ENCODE assay signal across 10 mouse cellular contexts in genomic region chr6:31613590-31614319, GRCm38 (mm10). TPM values are rescaled to one million over a fixed set of nuclear protein-coding genes. Genes with fewer than 3 reads are reported as not detected.
DNase-seq lines count a peak whose midpoint lies in the region; ATAC-seq and TF ChIP-seq lines count a peak whose summit lies in the region.
"Had no signal": no experiment of that assay in that cellular context is flagged by ENCODE, and none has a peak within 500 bp of the region (broad histone marks: within the 10 kb centered on the region; RNA-seq: fewer than 3 reads in every experiment).

No protein-coding gene starts in this region.

- no peak overlapping the region for H3K9ac ChIP-seq in midbrain, postnatal 0 days (replicated peaks; ENCODE audit: low read length, poor library complexity, severe bottlenecking)
- peak overlapping the region; percentile 61; the same call in 1 of the 2 replicates for H3K9ac ChIP-seq in heart, embryonic 13.5 days
- H3K9ac ChIP-seq in liver, embryonic 15.5 days: peak overlapping the region; percentile 86
- H3K9ac ChIP-seq: hindbrain, embryonic 12.5 days had no signal

- H3K4me1 ChIP-seq in midbrain, embryonic 10.5 days: peaks cover 15% of the 10 kb centered on the region
- no peaks in the 10 kb centered on the region for H3K4me1 ChIP-seq in midbrain, postnatal 0 days (ENCODE audit: insufficient read depth, low read length)
- H3K4me1 ChIP-seq in heart, embryonic 13.5 days: peaks cover 60% of the 10 kb centered on the region
- peaks cover 90% of the 10 kb centered on the region for H3K4me1 ChIP-seq in liver, embryonic 15.5 days (replicated peaks)
- H3K4me1 ChIP-seq: hindbrain, embryonic 12.5 days had no signal

- ATAC-seq in midbrain, postnatal 0 days (ENCODE audit: low FRiP score): no peak
- ATAC-seq in heart, embryonic 13.5 days (ENCODE audit: extremely low read depth, insufficient number of reproducible peaks, low FRiP score, low TSS enrichment): no peak
- peak; percentile 78 for ATAC-seq in liver, embryonic 15.5 days (ENCODE audit: insufficient read depth)

- no peak overlapping the region for H3K4me2 ChIP-seq in midbrain, postnatal 0 days (ENCODE audit: low read depth, low read length, poor library complexity, severe bottlenecking)
- H3K4me2 ChIP-seq in heart, embryonic 13.5 days: peak overlapping the region; percentile 34
- H3K4me2 ChIP-seq in liver, embryonic 15.5 days: peak overlapping the region; percentile 87
- H3K4me2 ChIP-seq: hindbrain, embryonic 12.5 days had no signal

- no peaks in the 10 kb centered on the region for H3K27me3 ChIP-seq in midbrain, embryonic 10.5 days (ENCODE audit: low read depth, poor library complexity, severe bottlenecking)
- H3K27me3 ChIP-seq in midbrain, postnatal 0 days (ENCODE audit: insufficient read depth, low read length): no peaks in the 10 kb centered on the region
- no peaks in the 10 kb centered on the region for H3K27me3 ChIP-seq in heart, embryonic 13.5 days (replicated peaks)
- H3K27me3 ChIP-seq in liver, embryonic 15.5 days: no peaks in the 10 kb centered on the region
- H3K27me3 ChIP-seq: hindbrain, embryonic 12.5 days had no signal

- TF ChIP-seq CTCF in midbrain, postnatal 0 days (IDR thresholded peaks at IDR 0.05): no peak

- peak overlapping the region; percentile 69 for H3K27ac ChIP-seq in midbrain, embryonic 10.5 days (replicated peaks)
- no peak overlapping the region for H3K27ac ChIP-seq in midbrain, postnatal 0 days (ENCODE audit: low read depth, low read length)
- peak overlapping the region; percentile 76 for H3K27ac ChIP-seq in heart, embryonic 13.5 days (replicated peaks)
- peak overlapping the region; percentile 93 for H3K27ac ChIP-seq in liver, embryonic 15.5 days (replicated peaks)
- H3K27ac ChIP-seq: hindbrain, embryonic 12.5 days had no signal

- 75% methylated on average over 13 of the region's 13 CpGs for WGBS in midbrain, embryonic 10.5 days
- WGBS in midbrain, postnatal 0 days: 76% methylated on average over 13 of the region's 13 CpGs
- 31% methylated on average over 13 of the region's 13 CpGs for WGBS in heart, embryonic 13.5 days
- WGBS in liver, embryonic 15.5 days (ENCODE audit: insufficient replicate concordance): 8% methylated on average over 13 of the region's 13 CpGs

- DNase-seq in midbrain, embryonic 10.5 days (ENCODE audit: low spot score): no peak
- no peak for DNase-seq in midbrain, postnatal 0 days (ENCODE audit: low spot score)
- no peak for DNase-seq in thymus, postnatal 10 days (ENCODE audit: low spot score in 2 of 2)
- DNase-seq in thymus, postnatal 0 days (ENCODE audit: low spot score): no peak
- DNase-seq in left cerebral cortex, adult 18-20 months (ENCODE audit: low spot score in 2 of 2): no peak
- no peak for DNase-seq in right cerebral cortex, postnatal 10 days (ENCODE audit: low spot score in 2 of 2)
- DNase-seq: cerebellum, adult 9-10 months had no signal

- no peak overlapping the region for H3K4me3 ChIP-seq in midbrain, embryonic 10.5 days
- no peak overlapping the region for H3K4me3 ChIP-seq in midbrain, postnatal 0 days (ENCODE audit: low read depth, low read length)
- H3K4me3 ChIP-seq in heart, embryonic 13.5 days: peak overlapping the region; percentile 24
- H3K4me3 ChIP-seq in liver, embryonic 15.5 days (replicated peaks): peak overlapping the region; percentile 68
- H3K4me3 ChIP-seq: hindbrain, embryonic 12.5 days had no signal

- H3K9me3 ChIP-seq in midbrain, embryonic 10.5 days (replicated peaks): no peaks in the 10 kb centered on the region
- H3K9me3 ChIP-seq in midbrain, postnatal 0 days (ENCODE audit: low read length): no peaks in the 10 kb centered on the region
- no peaks in the 10 kb centered on the region for H3K9me3 ChIP-seq in heart, embryonic 13.5 days
- no peaks in the 10 kb centered on the region for H3K9me3 ChIP-seq in liver, embryonic 15.5 days (replicated peaks)
- H3K9me3 ChIP-seq: hindbrain, embryonic 12.5 days had no signal

- no peaks in the 10 kb centered on the region for H3K36me3 ChIP-seq in midbrain, embryonic 10.5 days
- H3K36me3 ChIP-seq in midbrain, postnatal 0 days (ENCODE audit: insufficient read depth, low read length): no peaks in the 10 kb centered on the region
- no peaks in the 10 kb centered on the region for H3K36me3 ChIP-seq in heart, embryonic 13.5 days
- no peaks in the 10 kb centered on the region for H3K36me3 ChIP-seq in liver, embryonic 15.5 days (replicated peaks)
- H3K36me3 ChIP-seq: hindbrain, embryonic 12.5 days had no signal

RNA-seq across cellular contexts. Expression of gene Podxl, which starts 50.0 kb away (rescaled TPM):
- polyA plus RNA-seq in midbrain, embryonic 10.5 days (2016; fragmentation: Nextera tagmentation; extraction: Ambion mirVana): 19.7 and 22.4 TPM in 2 replicates
- total RNA-seq in midbrain, postnatal 0 days (2014; rRNA removed): 15.1 and 16.3 TPM in 2 replicates
- polyA plus RNA-seq in midbrain, postnatal 0 days (2015; fragmentation: Nextera tagmentation; extraction: Ambion mirVana): 5.7 and 6.0 TPM in 2 replicates
- 18.4 and 22.2 TPM in 2 replicates for polyA plus RNA-seq in heart, embryonic 13.5 days (2015; fragmentation: Nextera tagmentation; extraction: Ambion mirVana)
- polyA plus RNA-seq in liver, embryonic 15.5 days (2015; fragmentation: Nextera tagmentation; extraction: Ambion mirVana): 5.1 and 5.8 TPM in 2 replicates
- polyA plus RNA-seq in thymus, postnatal 0 days (2015; fragmentation: Nextera tagmentation; extraction: Ambion mirVana): 1.5 and 1.6 TPM in 2 replicates
- 10 to 100 TPM; 20.3 to 22.7 TPM for total RNA-seq in left cerebral cortex, adult 18-20 months (2021)

Comparison
In these comparisons a context has a peak if more than half of its experiments do, and no peak if none do; other contexts are left out.
1. H3K4me3 ChIP-seq: peak in heart, embryonic 13.5 days (single experiment) and liver, embryonic 15.5 days (single experiment); none in midbrain, embryonic 10.5 days (single experiment) and midbrain, postnatal 0 days (single experiment).